Mouse (Mus musculus) frontal cortex, adult (tissue): ENCODE measurements around the gene Gm21962.

Experiments used
- ATAC-seq: cut with Nextera tagmentation; 2 replicates; pipeline ENCODE4 v1.9.2; 2017; ENCODE audit warnings: mild to moderate bottlenecking, moderate library complexity, mixed read lengths; ENCODE audit not compliant: low TSS enrichment

Gene Gm21962

GRCm38 (mm10) chr3:137716573-137717157, 45.3 kb downstream of the Gm21962 start:
- ATAC-seq, result no peak
